Mouse (Mus musculus) thymus, adult 2 months (tissue): Measurements from ENCODE around the gene Pigo.

Experiments used
- CTCF ChIP-seq: fragments of 200-500 bp; IDR thresholded peaks from 2 replicates; pipeline ENCODE4 v1.5.1; 2012; ENCODE audit warnings: mild to moderate bottlenecking, control low read depth, low read length, moderate library complexity, borderline replicate concordance; ENCODE audit not compliant: control insufficient read depth, poor library complexity, insufficient read depth; ENCODE audit errors: extremely low read depth
- POLR2A ChIP-seq: fragments of 200-500 bp; IDR thresholded peaks from 2 replicates; pipeline ENCODE4 v1.6.1; 2012; ENCODE audit warnings: mild to moderate bottlenecking, low read length, control low read depth, moderate library complexity; ENCODE audit not compliant: control insufficient read depth, poor library complexity, insufficient read depth; ENCODE audit errors: extremely low read depth

DNA sequence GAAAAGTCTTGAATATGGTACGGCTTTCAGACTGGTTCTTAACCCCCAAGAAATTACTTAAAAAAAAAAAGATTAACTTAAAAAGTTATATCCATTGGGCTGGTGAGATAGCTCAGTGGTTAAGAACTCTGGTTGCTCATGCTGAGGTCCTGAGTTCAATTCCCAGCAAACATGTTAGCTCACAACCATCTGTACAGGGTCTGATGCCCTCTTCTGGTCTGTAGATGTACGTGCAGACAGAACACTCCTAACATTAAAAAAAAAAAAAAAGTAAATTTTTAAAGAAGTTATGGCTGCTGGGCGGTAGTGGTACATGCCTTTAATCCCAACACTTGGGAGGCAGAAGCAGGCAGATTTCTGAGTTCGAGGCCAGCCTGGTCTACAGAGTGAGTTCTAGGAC, 47.6 kb downstream of the Pigo start:
- TF ChIP-seq CTCF, result no peak
- no peak for TF ChIP-seq POLR2A
